ENCODE assay signal across 9 mouse cellular contexts in genomic region chr12:117085661-117086335, GRCm38 (mm10).
DNase-seq lines count a peak whose midpoint lies in the region; TF ChIP-seq lines count a peak whose summit lies in the region.
"Had no signal": no experiment of that assay in that cellular context is flagged by ENCODE, and none has a peak within 500 bp of the region (broad histone marks: within the 10 kb centered on the region; RNA-seq: fewer than 3 reads in every experiment).

No protein-coding gene starts in this region.

- no peak overlapping the region for H3K4me3 ChIP-seq in lung, adult 2 months (replicated peaks; ENCODE audit: extremely low read depth, low read depth, low read length)
- H3K4me3 ChIP-seq: limb, embryonic 15.5 days had no signal

- peak; percentile 12 for DNase-seq in gastrocnemius, postnatal 10 days
- DNase-seq in gastrocnemius, postnatal 25 days, result no peak
- peak; percentile 6 to 14 for DNase-seq in lung, adult 18-20 months
- no peak for DNase-seq in lung, adult 2 months
- peak; percentile 48 for DNase-seq in cerebellum, adult 9-10 months
- DNase-seq in lung, postnatal 10 days, result peak; percentile 47
- DNase-seq in embryo, embryonic 10.5 days (ENCODE audit: low spot score), result no peak
- DNase-seq in urinary bladder, adult 2 months (ENCODE audit: low spot score), result no peak

- TF ChIP-seq CTCF in lung, adult 2 months (IDR thresholded peaks at IDR 0.05; ENCODE audit: insufficient read depth, low read length), result no peak

- WGBS in lung, adult 2 months, result 45% methylated on average over 1 of the region's 1 CpGs

- no peak for TF ChIP-seq POLR2A in lung, adult 2 months (IDR thresholded peaks at IDR 0.05; ENCODE audit: borderline replicate concordance, extremely low read depth, low read depth, low read length)

- H3K4me1 ChIP-seq in lung, adult 2 months (ENCODE audit: control insufficient read depth, insufficient read depth, low read length), result no peaks in the 10 kb centered on the region; the same call in 1 of the 2 replicates

Comparison
In these comparisons a context has a peak if more than half of its experiments do, and no peak if none do; other contexts are left out.
1. DNase-seq: peak in gastrocnemius, postnatal 10 days (single experiment), lung, adult 18-20 months (2 of 2), cerebellum, adult 9-10 months (single experiment) and lung, postnatal 10 days (single experiment); none in gastrocnemius, postnatal 25 days (single experiment), lung, adult 2 months (single experiment), embryo, embryonic 10.5 days (single experiment) and urinary bladder, adult 2 months (single experiment).